Mouse (Mus musculus): ENCODE data around the gene Ccdc59. TPM values are rescaled to one million over a fixed set of nuclear protein-coding genes. Genes with fewer than 3 reads are reported as not detected.

Gene Ccdc59
- total RNA-seq (2023), result 10 to 100 TPM; 25.2 to 34.2 TPM

GRCm38 (mm10) chr10:105840928-105841888 is at the start of gene Ccdc59, which contains the start of gene Mettl25:
Gene Ccdc59 (plus strand): TSS chr10:105841067.
Gene Mettl25 (minus strand): TSS chr10:105841380.

Other genes starting within 250 kb of the Ccdc59 start
- 10 to 100 TPM in 1 of 2 experiments, 1 to 10 TPM in 1; 9.3 to 13.5 TPM for gene Mettl25, start 313 bp downstream of the Ccdc59 start, total RNA-seq (2023)

Data from monocyte, adult 59 days (primary cell).